7 mouse cellular contexts compared by ENCODE assay signal in genomic region chr5:3648206-3648848, GRCm38 (mm10). TPM values are rescaled to one million over a fixed set of nuclear protein-coding genes. Genes with fewer than 3 reads are reported as not detected.
DNase-seq lines count a peak whose midpoint lies in the region; ATAC-seq lines count a peak whose summit lies in the region.

No protein-coding gene starts in this region.

- ATAC-seq in kidney, embryonic 15.5 days (replicated peaks; ENCODE audit: low FRiP score) = peak; percentile 17
- peak; percentile 4; the same call in 1 of the 2 replicates for ATAC-seq in forebrain, embryonic 14.5 days
- peak; percentile 31; the same call in 1 of the 2 replicates for ATAC-seq in limb, embryonic 11.5 days (ENCODE audit: insufficient number of reproducible peaks, low FRiP score, low TSS enrichment, low read depth)
- peak; percentile 33 for ATAC-seq in neural tube, embryonic 15.5 days (ENCODE audit: low FRiP score)
- no peak for ATAC-seq in erythroid progenitor cell, adult 5-6 weeks (replicated peaks; ENCODE audit: low FRiP score, poor library complexity, severe bottlenecking)

- peak overlapping the region; percentile 78 for H3K4me2 ChIP-seq in kidney, embryonic 15.5 days
- H3K4me2 ChIP-seq in forebrain, embryonic 14.5 days (ENCODE audit: low read length) = peak overlapping the region; percentile 58; the same call in 1 of the 2 replicates
- no peak overlapping the region for H3K4me2 ChIP-seq in limb, embryonic 11.5 days (ENCODE audit: low read depth, severe bottlenecking)
- peak overlapping the region; percentile 57 for H3K4me2 ChIP-seq in neural tube, embryonic 15.5 days

- DNase-seq in kidney, postnatal 10 days = no peak
- no peak for DNase-seq in forebrain, embryonic 14.5 days (ENCODE audit: low spot score)
- no peak for DNase-seq in limb, embryonic 11.5 days (ENCODE audit: low spot score)
- no peak for DNase-seq in adrenal gland, adult 18-20 months (ENCODE audit: low spot score in 2 of 2)

- H3K27ac ChIP-seq in kidney, embryonic 15.5 days = peak overlapping the region; percentile 39; the same call in 1 of the 2 replicates
- no peak overlapping the region for H3K27ac ChIP-seq in forebrain, embryonic 14.5 days (ENCODE audit: low read depth, low read length)
- no peak overlapping the region for H3K27ac ChIP-seq in limb, embryonic 11.5 days (replicated peaks; ENCODE audit: low read depth, low read length)
- H3K27ac ChIP-seq in neural tube, embryonic 15.5 days (replicated peaks) = 0 out of 2 replicates have a peak overlapping the region, but pooled peaks have one; percentile 54

- no peak overlapping the region for H3K4me3 ChIP-seq in kidney, embryonic 15.5 days (replicated peaks)
- no peak overlapping the region for H3K4me3 ChIP-seq in forebrain, embryonic 14.5 days (ENCODE audit: low read depth, low read length)
- H3K4me3 ChIP-seq in limb, embryonic 11.5 days (ENCODE audit: low read depth, low read length) = no peak overlapping the region; the same call in 1 of the 2 replicates
- no peak overlapping the region; the same call in 1 of the 2 replicates for H3K4me3 ChIP-seq in neural tube, embryonic 15.5 days (replicated peaks)

- peaks cover 21% of the 10 kb centered on the region for H3K36me3 ChIP-seq in kidney, embryonic 15.5 days
- peaks cover 11% of the 10 kb centered on the region for H3K36me3 ChIP-seq in forebrain, embryonic 14.5 days (ENCODE audit: control insufficient read depth, insufficient read depth, low read length)
- H3K36me3 ChIP-seq in limb, embryonic 11.5 days (ENCODE audit: control insufficient read depth, insufficient read depth, low read length) = no peaks in the 10 kb centered on the region
- H3K36me3 ChIP-seq in neural tube, embryonic 15.5 days = peaks cover 10% of the 10 kb centered on the region; the same call in 1 of the 2 replicates

- H3K9ac ChIP-seq in kidney, embryonic 15.5 days = no peak overlapping the region
- H3K9ac ChIP-seq in forebrain, embryonic 14.5 days (ENCODE audit: low read length) = no peak overlapping the region
- H3K9ac ChIP-seq in limb, embryonic 11.5 days (ENCODE audit: low read length) = no peak overlapping the region
- no peak overlapping the region for H3K9ac ChIP-seq in neural tube, embryonic 15.5 days (replicated peaks)

- peaks cover 11% of the 10 kb centered on the region for H3K4me1 ChIP-seq in kidney, embryonic 15.5 days
- H3K4me1 ChIP-seq in forebrain, embryonic 14.5 days (ENCODE audit: control insufficient read depth, insufficient read depth, low read length) = peaks cover 8% of the 10 kb centered on the region
- H3K4me1 ChIP-seq in limb, embryonic 11.5 days (ENCODE audit: control insufficient read depth, insufficient read depth, low read length) = peaks cover 5% of the 10 kb centered on the region; the same call in 1 of the 2 replicates
- peaks cover 16% of the 10 kb centered on the region for H3K4me1 ChIP-seq in neural tube, embryonic 15.5 days

- no peaks in the 10 kb centered on the region for H3K9me3 ChIP-seq in kidney, embryonic 15.5 days (replicated peaks)
- no peaks in the 10 kb centered on the region for H3K9me3 ChIP-seq in forebrain, embryonic 14.5 days (replicated peaks; ENCODE audit: control insufficient read depth, low read length)
- H3K9me3 ChIP-seq in limb, embryonic 11.5 days (ENCODE audit: control insufficient read depth, low read length) = no peaks in the 10 kb centered on the region
- no peaks in the 10 kb centered on the region for H3K9me3 ChIP-seq in neural tube, embryonic 15.5 days (replicated peaks)

- WGBS in kidney, embryonic 15.5 days = 25% methylated on average over 4 of the region's 4 CpGs
- 62% methylated on average over 4 of the region's 4 CpGs for WGBS in forebrain, embryonic 14.5 days
- 44% methylated on average over 4 of the region's 4 CpGs for WGBS in limb, embryonic 11.5 days
- 51% methylated on average over 4 of the region's 4 CpGs for WGBS in neural tube, embryonic 15.5 days

- no peaks in the 10 kb centered on the region for H3K27me3 ChIP-seq in kidney, embryonic 15.5 days
- no peaks in the 10 kb centered on the region for H3K27me3 ChIP-seq in forebrain, embryonic 14.5 days (replicated peaks; ENCODE audit: control insufficient read depth, insufficient read depth, low read length)
- H3K27me3 ChIP-seq in limb, embryonic 11.5 days (ENCODE audit: control insufficient read depth, insufficient read depth, low read length) = no peaks in the 10 kb centered on the region
- H3K27me3 ChIP-seq in neural tube, embryonic 15.5 days (replicated peaks) = no peaks in the 10 kb centered on the region

RNA-seq across cellular contexts. Expression of gene Tmbim7, which starts 2.7 kb away (rescaled TPM):
- not detected in 2 replicates for polyA plus RNA-seq in kidney, embryonic 15.5 days (2015; fragmentation: Nextera tagmentation; extraction: Ambion mirVana)
- polyA plus RNA-seq in forebrain, embryonic 14.5 days (2014; fragmentation: Nextera tagmentation; extraction: Ambion mirVana) = not detected in 2 replicates
- polyA plus RNA-seq in limb, embryonic 11.5 days (2014; fragmentation: Nextera tagmentation; extraction: Ambion mirVana) = not detected in 2 replicates
- polyA plus RNA-seq in neural tube, embryonic 15.5 days (2015; fragmentation: Nextera tagmentation; extraction: Ambion mirVana) = not detected in 2 replicates
- not detected in 2 replicates for total RNA-seq in erythroid progenitor cell, adult 5-6 weeks (2015; ENCODE audit: low replicate concordance)
- total RNA-seq in erythroid progenitor cell, adult 5-6 weeks (2017; ENCODE audit: low replicate concordance) = not detected in 2 replicates
- total RNA-seq in adrenal gland, adult 18-20 months (2021) = not detected

RNA-seq across cellular contexts. Expression of gene Gatad1, which starts 8.7 kb away (rescaled TPM):
- 71.5 and 73.3 TPM in 2 replicates for polyA plus RNA-seq in kidney, embryonic 15.5 days (2015; fragmentation: Nextera tagmentation; extraction: Ambion mirVana)
- polyA plus RNA-seq in forebrain, embryonic 14.5 days (2014; fragmentation: Nextera tagmentation; extraction: Ambion mirVana) = 66.6 and 74.9 TPM in 2 replicates
- 70.7 and 71.3 TPM in 2 replicates for polyA plus RNA-seq in limb, embryonic 11.5 days (2014; fragmentation: Nextera tagmentation; extraction: Ambion mirVana)
- 60.7 and 61.3 TPM in 2 replicates for polyA plus RNA-seq in neural tube, embryonic 15.5 days (2015; fragmentation: Nextera tagmentation; extraction: Ambion mirVana)
- total RNA-seq in erythroid progenitor cell, adult 5-6 weeks (2015; ENCODE audit: low replicate concordance) = 67.4 and 171 TPM in 2 replicates
- 86.9 and 115 TPM in 2 replicates for total RNA-seq in erythroid progenitor cell, adult 5-6 weeks (2017; ENCODE audit: low replicate concordance)
- 100 to 1,000 TPM; 154 to 167 TPM for total RNA-seq in adrenal gland, adult 18-20 months (2021)

RNA-seq across cellular contexts. Expression of gene Rbm48, which starts 51.9 kb away (rescaled TPM):
- polyA plus RNA-seq in kidney, embryonic 15.5 days (2015; fragmentation: Nextera tagmentation; extraction: Ambion mirVana) = 14.1 and 15.1 TPM in 2 replicates
- polyA plus RNA-seq in forebrain, embryonic 14.5 days (2014; fragmentation: Nextera tagmentation; extraction: Ambion mirVana) = 17.3 and 19.6 TPM in 2 replicates
- polyA plus RNA-seq in limb, embryonic 11.5 days (2014; fragmentation: Nextera tagmentation; extraction: Ambion mirVana) = 14.0 and 15.4 TPM in 2 replicates
- polyA plus RNA-seq in neural tube, embryonic 15.5 days (2015; fragmentation: Nextera tagmentation; extraction: Ambion mirVana) = 13.5 and 14.0 TPM in 2 replicates
- 3.4 and 13.0 TPM in 2 replicates for total RNA-seq in erythroid progenitor cell, adult 5-6 weeks (2015; ENCODE audit: low replicate concordance)
- total RNA-seq in erythroid progenitor cell, adult 5-6 weeks (2017; ENCODE audit: low replicate concordance) = 10.3 and 14.9 TPM in 2 replicates
- total RNA-seq in adrenal gland, adult 18-20 months (2021) = 10 to 100 TPM in 1 of 2 experiments, 1 to 10 TPM in 1; 7.6 to 10.8 TPM

RNA-seq across cellular contexts. Expression of gene Pex1, which starts 52.5 kb away (rescaled TPM):
- polyA plus RNA-seq in kidney, embryonic 15.5 days (2015; fragmentation: Nextera tagmentation; extraction: Ambion mirVana) = 16.8 and 18.3 TPM in 2 replicates
- polyA plus RNA-seq in forebrain, embryonic 14.5 days (2014; fragmentation: Nextera tagmentation; extraction: Ambion mirVana) = 12.2 and 18.1 TPM in 2 replicates
- 13.1 and 17.4 TPM in 2 replicates for polyA plus RNA-seq in limb, embryonic 11.5 days (2014; fragmentation: Nextera tagmentation; extraction: Ambion mirVana)
- polyA plus RNA-seq in neural tube, embryonic 15.5 days (2015; fragmentation: Nextera tagmentation; extraction: Ambion mirVana) = 23.3 and 24.9 TPM in 2 replicates
- total RNA-seq in erythroid progenitor cell, adult 5-6 weeks (2015; ENCODE audit: low replicate concordance) = 0.36 and 4.6 TPM in 2 replicates
- 0.23 and 9.2 TPM in 2 replicates for total RNA-seq in erythroid progenitor cell, adult 5-6 weeks (2017; ENCODE audit: low replicate concordance)
- 10 to 100 TPM; 19.3 to 32.2 TPM for total RNA-seq in adrenal gland, adult 18-20 months (2021)

Comparison
In these comparisons a context has a peak if more than half of its experiments do, and no peak if none do; other contexts are left out.
1. H3K27ac ChIP-seq: peak in kidney, embryonic 15.5 days (single experiment) and neural tube, embryonic 15.5 days (single experiment); none in forebrain, embryonic 14.5 days (single experiment) and limb, embryonic 11.5 days (single experiment).